Mouse (Mus musculus): ENCODE data around the gene Gm3755.
"Not testable (repeated sequence)": the region's sequence is repeated elsewhere in the genome, so short reads cannot be mapped to it uniquely, and the experiment has no call there.

The Gm3755 gene

DNA sequence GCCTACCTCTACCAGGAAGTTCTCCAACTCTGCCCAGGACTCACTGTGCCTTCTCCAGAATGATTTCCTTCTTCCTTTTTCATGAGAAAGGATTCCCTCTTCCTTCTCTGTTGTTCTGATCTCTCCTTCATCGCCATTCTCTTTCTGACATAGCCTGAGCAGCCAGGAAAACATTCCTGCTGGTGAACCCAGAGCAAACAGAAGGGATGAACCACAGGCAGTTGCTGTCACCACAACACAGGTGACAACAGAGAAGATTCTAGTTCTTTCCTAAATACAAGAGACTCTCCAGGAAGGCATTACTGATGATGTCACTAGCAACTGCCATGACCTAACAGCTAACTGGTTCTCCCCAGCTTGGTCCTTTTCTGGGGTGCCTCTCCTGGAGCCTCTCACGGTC is at the start of gene Gm3755:
Gm3755 (minus strand) TSS at position 101 of the 400 bp plus-strand sequence.
- not testable (repeated sequence) for DNase-seq (ENCODE audit: low spot score in 2 of 2)

- peak; percentile 15 to 21 for DNase-seq (ENCODE audit: low spot score in 2 of 2)
Observed at GRCm38 (mm10) chr14:7488731-7489130, 38.0 kb upstream of the Gm3755 start.

- DNase-seq (ENCODE audit: low spot score in 2 of 2), result not testable (repeated sequence)
Observed at GRCm38 (mm10) chr14:7483662-7484061, 32.9 kb upstream of the Gm3755 start, which contains the start of gene Gm3752. TSS of gene Gm3752 (minus strand) at chr14:7483762.

GRCm38 (mm10) chr14:7422496-7422895 is 28.2 kb downstream of the Gm3755 start:
- DNase-seq (ENCODE audit: low spot score in 2 of 2), result peak in 1 of 2 experiments; percentile 15
